Mouse (Mus musculus) heart, postnatal 10 days (tissue): ENCODE measurements around the gene Ugt1a7c. TPM values are rescaled to one million over a fixed set of nuclear protein-coding genes. Genes with fewer than 3 reads are reported as not detected.
"Not testable (repeated sequence)": the region's sequence is repeated elsewhere in the genome, so short reads cannot be mapped to it uniquely, and the experiment has no call there.

ENCODE experiments used
- DNase-seq, 2 experiments: peaks; one replicate each; pipeline ENCODE4 v3.0.0; 2021
- intact Hi-C: fragments of 180-260 bp; cut with DNase I; formaldehyde crosslinking; loops from one replicate; pipeline ENCODE4 v1.15.1; 2025
- total RNA-seq, 2 experiments: library from RNA; stranded (reverse); gene quantifications; 2 replicates each; pipeline ENCODE4 v1.2.3; 2021

The Ugt1a7c gene
- total RNA-seq, 2 experiments from 2014 or later: 1.3 to 1.7 TPM

DNA sequence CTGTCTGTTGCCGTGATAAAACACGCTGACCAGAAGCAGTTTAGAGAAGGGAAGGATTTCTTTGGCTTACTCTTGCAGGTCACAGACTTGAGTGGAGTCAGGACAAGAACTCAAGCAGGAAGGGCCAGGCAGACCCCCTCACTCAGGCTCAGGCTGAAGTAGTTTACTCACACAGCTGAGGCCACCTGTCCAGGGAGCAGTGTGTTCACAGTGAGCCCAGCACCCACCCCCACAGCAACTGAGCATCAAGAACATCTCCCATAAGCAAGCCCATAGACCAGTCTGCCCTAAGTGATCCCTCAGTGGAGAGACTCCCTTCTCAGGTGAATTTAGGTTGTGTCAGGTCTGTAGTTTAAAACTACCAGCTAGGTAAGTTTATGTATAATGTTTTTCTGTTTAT is 14.7 kb downstream of the Ugt1a7c start:
- DNase-seq, intact Hi-C loops: not testable (repeated sequence)

DNA sequence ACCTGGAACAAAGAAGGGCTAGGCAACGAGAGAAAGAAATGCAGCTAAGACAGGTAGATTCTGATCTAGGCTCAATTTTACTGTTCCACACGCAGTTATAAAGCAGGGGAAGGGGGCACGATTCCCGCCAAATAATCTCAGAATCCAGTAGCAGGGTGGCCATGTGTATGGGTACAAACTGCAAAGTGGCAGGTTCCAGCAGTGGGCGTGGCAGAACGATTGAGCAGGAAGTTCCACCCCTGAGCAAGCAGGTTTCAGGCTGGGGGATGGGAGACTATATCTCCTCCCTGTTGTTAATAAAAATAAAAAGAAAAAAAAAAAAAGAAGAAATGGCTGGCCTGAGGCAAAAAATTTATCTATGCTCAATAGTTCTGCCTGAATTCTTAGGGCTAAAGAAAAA is 17.9 kb downstream of the Ugt1a7c start:
- intact Hi-C loops: not testable (repeated sequence)

DNA sequence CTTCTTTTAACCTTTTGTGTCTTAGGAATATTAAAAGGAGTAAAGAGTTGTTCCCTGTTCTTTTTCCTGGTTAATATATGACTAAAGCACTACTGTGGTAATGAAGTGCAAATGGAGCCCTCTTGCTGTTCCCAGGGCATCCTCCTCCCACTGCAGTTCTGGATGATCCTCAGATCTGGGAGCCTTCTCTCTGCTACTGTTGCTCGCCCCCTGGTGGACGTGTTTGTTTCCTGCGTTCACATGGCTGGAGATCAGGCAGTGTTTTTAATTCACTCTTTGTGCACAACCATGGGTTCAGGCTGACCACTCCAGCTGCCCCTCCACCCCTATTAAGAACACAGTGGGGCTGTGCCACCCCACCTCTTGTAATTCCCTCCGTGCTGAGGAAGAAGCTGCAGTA is 25.7 kb downstream of the Ugt1a7c start:
- intact Hi-C loops, DNase-seq: not testable (repeated sequence)

More for the DNA sequence above, 17.9 kb downstream of the Ugt1a7c start:
- DNase-seq: not testable (repeated sequence)

DNA sequence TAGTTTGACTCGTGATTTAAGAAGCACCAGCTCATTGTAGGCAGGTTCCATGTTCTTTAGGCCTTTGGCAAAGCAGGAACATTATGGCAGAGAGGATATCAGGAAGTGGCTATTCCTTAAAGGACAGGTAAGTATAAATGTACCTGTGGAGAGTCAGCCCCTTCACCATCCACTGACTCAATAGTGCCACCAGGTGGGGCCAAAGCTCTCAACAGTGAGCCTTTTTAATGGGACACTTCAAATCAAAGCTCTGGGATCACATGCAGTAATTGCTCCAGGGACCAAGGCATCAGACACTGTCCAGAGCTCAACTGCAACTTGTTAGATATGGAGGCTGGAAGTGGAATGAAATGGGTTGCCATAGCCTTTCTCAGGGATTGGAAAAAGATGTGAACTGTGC is 26.7 kb downstream of the Ugt1a7c start:
- intact Hi-C loops, DNase-seq: not testable (repeated sequence)

DNA sequence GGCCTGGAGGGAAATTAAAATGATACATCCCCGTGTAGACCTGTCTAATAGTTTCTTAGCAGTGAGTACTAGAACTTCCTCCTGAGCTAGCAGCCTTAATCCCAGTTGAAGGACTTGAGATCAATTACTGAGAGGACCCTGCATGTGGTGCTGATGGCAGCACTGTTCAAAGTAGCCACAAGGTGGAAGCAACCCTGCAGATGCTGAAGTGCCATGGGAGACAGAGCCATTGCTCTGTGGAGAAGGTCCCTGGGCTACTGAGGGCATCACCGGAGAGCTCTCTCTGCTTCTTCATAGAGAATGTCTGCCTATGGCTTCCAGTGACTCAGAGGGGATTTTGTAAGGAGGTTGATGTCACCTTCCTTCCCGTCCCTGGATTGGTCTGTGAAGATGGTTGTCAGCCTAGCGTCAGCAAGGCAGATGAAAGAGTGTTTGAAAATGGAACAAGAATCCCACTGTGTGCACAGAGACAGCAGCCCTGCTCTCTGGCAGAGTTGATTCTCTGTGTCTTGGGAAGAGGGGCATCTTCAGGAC is 31.0 kb downstream of the Ugt1a7c start:
- DNase-seq, intact Hi-C loops: not testable (repeated sequence)

DNA sequence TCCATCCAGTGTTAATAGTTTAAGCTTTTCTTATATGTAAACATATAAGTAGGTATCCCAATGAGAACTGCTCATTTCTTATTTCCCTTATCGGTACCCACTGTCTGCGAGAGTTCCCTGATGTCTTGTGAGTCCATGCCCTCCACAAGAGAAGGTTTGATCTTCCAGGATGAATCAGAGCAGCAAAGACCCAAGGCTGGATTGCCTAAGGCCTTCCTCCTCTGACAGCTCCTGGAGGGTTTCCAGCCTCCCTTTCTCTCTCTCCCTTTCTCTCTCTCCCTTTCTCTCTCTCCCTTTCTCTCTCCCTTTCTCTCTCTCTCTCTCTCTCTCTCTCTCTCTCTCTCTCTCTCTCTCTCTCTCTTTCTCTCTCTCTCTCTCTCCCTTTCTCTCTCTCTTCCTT is 34.2 kb downstream of the Ugt1a7c start:
- DNase-seq, intact Hi-C loops: not testable (repeated sequence)

DNA sequence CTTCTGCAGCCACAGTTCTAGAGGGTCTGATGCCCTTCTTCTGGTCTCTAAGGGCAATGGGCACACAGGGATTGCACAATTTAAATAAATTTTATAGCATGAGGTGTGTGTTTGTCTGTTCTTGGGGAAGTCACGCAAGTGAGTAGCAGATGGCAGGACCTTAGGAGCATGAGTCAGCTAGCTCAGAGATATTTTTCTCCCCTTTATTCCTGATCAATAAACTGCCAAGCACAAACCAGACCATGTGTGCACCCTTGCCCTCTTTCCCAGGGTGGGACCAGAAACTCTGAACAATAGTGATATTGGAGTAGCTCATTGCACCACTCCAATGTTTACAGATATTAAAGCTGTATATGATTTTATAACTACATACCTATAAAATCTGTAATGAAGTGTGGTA is 35.4 kb downstream of the Ugt1a7c start:
- intact Hi-C loops, DNase-seq: not testable (repeated sequence)

DNA sequence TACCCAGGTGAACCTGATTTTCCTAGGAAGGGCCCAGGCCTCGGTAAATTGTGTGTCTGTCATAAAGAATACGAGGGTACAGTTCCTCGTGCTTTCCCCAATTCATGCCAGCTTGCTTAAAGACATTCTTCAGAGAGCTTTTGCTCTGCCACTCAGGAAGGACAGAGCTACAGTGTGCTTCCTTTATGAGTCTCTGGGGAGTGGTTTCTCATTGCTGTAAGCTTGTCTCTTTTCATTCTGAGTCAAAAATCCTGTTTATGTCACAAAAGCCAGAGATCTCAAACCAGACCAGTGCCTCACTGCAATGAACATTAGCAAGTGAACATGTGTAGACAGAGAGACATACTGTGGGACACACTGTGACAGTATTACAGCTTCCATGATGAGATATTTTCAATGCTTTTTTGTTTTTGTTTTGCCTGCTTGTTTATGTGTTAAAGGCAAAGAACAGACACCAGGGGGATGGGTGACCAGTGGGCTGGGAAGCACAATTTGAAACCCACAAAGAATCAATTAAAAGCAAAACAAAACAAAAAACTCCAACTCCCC is 39.1 kb downstream of the Ugt1a7c start:
- no peak for DNase-seq
- intact Hi-C loops: no loop called here

DNA sequence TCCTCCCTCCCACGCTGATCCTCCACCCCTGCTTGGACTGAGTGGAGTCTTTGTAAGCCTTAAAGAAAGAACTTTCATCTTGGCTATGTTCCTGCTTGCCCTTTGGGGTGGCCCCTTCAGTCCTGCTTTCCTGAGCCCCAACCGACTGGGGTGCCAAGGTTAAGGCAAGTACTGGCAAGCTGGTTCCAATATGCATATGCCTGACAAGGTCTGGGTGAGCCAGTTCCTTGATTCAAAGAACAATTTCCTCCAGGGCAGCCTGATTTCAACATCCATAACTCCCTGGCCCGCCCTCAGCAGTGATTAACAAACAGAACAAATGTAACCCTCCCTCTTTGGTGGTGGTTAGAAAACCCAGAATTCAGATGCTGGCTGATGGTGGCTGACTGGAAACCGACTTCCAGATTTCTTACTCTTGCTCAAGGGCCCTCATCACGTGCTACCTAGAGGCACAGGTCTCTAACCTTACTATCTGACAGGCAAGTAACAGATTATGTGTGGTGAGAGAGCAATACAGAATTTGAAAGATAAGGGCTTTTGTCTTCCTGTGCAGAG is 39.7 kb downstream of the Ugt1a7c start, which contains the start of gene Ugt1a6a:
Gene Ugt1a6a, plus strand, starts transcription at position 353 of the 555 bp plus-strand sequence.
- intact Hi-C loops: not testable (repeated sequence)
- peak; percentile 20 to 22 for DNase-seq

DNA sequence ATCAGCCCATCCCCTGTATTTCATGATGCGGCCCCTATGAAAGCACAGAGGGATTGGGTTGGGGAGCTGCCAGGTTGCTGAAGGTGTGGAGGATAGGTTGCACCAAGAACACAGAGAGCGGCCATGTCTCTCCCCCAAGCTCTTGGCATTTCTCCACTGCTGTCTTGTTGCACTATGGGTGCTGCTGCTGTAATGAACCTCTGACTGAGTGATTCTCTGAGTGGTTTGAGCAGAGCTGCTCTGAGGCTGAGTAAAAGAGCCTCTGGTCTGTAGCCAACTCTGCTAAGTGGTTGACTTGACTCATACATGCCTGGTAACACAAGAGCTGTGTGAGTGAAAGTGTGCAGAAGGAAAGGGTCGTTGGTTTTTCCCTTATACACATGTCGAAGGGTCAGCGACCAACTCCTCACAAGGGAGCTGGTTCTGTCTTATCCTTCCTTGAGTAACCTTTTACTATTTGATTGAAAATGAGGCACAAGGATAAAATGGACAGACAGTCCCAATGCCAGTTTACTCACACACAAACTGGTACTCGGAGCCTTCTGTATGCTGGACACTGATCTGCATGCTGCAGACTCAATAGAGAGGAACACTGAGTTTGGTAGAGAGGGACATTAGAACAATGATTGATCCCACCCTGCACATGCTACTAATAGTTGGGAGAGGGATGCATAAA is 40.5 kb downstream of the Ugt1a7c start:
- intact Hi-C loops, DNase-seq: not testable (repeated sequence)

DNA sequence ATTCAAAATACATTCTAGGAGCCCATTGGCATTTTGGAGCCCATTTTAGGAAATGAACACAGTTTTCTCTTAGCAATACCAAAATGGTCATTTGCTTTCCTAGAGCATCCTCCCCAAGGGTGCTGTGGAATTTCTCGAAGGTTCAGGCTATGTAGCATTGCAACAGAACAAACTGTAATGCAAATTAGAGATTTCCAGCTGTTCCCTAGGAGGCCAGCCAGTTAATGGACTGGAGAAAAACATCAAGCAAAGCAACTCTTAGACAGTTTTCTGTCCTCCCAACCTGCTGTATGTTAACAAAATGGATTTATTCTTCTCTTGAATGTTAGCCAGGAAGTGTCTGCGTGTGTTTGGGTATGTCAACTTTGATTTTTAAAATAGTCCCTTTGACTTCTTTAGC is 41.8 kb downstream of the Ugt1a7c start:
- intact Hi-C loops: no loop called here

DNA sequence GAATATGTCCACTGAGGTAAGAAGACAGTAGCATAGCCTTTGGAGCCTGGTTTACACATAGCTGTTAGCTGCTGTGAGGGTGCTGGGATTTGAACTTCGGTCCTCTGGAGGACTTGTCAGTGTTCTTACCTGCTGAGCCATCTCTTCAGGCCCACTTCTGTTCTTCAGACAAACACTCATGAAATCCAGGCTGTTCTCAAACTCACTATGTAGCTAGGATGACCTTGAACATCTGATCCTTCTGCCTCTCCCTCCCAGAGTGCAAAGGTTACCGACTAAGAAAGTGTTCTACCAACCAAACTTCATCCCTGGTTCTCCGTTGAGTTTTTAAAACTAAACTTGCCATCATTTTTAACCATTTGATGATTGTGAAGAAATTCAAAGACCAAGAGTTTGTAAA is 42.4 kb downstream of the Ugt1a7c start:
- intact Hi-C loops: no loop called here

More for the DNA sequence above, 41.8 kb downstream of the Ugt1a7c start:
- peak; percentile 27 to 33 for DNase-seq

DNA sequence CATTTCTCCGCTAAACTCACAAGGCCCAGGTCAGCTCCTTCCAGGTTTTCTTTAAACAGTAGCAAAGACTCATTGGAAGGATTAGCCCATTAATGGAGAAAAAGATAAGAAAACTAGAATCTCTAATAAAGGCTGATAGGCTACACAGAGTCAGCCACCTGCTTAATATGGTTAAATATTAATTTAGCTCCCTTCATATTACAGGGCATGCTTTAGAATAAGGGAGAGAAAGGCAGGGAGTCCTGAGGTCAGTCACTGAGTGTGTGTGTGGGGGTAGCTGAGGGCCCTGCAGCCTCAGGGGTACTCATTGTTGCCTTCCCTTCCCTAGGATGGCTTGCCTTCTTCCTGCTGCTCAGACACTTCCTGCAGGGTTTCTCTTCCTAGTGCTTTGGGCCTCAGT is 43.3 kb downstream of the Ugt1a7c start:
- no peak for DNase-seq
- intact Hi-C loops: no loop called here

More for the DNA sequence above, 42.4 kb downstream of the Ugt1a7c start:
- DNase-seq: no peak

DNA sequence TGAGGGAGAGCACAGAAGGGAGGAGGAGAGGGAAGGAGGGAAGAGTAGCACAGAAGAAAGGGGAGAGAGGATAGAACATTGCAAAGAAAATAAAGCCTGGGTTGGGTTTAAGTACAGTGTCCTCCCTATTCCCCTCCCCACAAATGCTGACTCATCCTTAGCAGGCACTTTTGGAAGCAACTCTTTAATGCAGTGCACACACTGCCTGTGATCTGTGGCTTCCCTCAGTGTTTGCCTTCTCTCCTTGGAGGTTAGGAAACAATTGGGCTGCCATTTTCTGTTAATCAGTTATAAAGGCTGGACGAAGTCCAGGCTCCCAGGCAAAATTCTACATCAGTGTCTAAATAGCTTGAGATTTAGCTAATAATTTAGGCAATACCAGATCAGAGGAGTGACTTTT is 45.6 kb downstream of the Ugt1a7c start:
- DNase-seq, intact Hi-C loops: not testable (repeated sequence)

DNA sequence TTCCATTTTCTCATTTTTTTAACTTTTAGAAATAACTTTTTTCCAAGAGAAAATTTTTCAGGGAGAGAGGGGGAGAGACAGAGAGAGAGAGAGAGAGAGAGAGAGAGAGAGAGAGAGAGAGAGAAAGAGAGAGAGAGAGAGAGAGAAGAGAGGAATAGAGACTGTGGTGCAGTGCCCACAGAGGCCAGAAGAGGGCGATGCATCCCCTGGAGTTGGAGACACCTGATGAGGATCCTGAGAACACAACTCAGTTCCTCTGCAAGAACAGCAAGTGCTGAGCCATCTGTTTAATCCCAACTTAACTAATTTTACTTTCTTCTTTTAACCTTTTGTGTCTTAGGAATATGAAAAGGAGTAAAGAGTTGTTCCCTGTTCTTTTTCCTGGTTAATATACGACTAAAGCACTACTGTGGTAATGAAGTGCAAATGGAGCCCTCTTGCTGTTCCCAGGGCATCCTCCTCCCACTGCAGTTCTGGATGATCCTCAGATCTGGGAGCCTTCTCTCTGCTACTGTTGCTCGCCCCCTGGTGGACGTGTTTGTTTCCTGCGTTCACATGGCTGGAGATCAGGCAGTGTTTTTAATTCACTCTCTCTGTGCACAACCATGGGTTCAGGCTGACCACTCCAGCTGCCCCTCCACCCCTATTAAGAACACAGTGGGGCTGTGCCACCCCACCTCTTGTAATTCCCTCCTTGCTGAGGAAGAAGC is 49.3 kb downstream of the Ugt1a7c start:
- intact Hi-C loops: not testable (repeated sequence)
- peak in 1 of 2 experiments; percentile 52 for DNase-seq

DNA sequence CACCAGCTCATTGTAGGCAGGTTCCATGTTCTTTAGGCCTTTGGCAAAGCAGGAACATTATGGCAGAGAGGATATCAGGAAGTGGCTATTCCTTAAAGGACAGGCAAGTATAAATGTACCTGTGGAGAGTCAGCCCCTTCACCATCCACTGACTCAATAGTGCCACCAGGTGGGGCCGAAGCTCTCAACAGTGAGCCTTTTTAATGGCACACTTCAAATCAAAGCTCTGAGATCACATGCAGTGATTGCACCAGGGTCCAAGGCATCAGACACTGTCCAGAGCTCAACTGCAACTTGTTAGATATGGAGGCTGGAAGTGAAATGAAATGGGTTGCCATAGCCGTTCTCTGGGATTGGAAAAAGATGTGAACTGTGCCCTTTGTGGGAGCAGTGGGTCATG is 50.4 kb downstream of the Ugt1a7c start:
- intact Hi-C loops, DNase-seq: not testable (repeated sequence)

DNA sequence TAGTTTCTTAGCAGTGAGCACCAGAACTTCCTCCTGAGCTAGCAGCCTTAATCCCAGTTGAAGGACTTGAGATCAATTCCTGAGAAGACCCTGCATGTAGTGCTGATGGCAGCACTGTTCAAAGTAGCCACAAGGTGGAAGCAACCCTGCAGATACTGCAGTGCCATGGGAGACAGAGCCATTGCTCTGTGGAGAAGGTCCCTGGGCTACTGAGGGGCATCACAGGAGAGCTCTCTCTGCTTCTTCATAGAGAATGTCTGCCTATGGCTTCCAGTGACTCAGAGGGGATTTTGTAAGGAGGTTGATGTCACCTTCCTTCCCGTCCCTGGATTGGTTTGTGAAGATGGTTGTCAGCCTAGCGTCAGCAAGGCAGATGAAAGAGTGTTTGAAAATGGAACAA is 55.3 kb downstream of the Ugt1a7c start:
- intact Hi-C loops: loop anchor here (5.0 kb wide), 1 partner anchor 127 kb away; the partner anchor contains the start of genes Hjurp and Trpm8
- DNase-seq: not testable (repeated sequence)

DNA sequence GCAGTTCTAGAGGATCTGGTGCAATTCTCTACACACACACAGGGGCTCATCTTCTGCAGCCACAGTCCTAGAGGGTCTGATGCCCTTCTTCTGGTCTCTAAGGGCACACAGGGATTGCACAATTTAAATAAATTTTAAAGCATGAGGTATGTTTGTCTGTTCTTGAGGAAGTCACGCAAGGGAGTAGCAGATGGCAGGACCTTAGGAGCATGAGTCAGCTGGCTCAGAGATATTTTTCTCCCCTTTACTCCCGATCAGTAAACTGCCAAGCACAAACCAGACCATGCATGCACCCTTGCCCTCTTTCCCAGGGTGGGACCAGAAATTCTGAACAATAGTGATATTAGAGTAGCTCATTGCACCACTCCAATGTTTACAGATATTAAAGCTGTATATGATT is 63.6 kb downstream of the Ugt1a7c start:
- intact Hi-C loops: no loop called here

DNA sequence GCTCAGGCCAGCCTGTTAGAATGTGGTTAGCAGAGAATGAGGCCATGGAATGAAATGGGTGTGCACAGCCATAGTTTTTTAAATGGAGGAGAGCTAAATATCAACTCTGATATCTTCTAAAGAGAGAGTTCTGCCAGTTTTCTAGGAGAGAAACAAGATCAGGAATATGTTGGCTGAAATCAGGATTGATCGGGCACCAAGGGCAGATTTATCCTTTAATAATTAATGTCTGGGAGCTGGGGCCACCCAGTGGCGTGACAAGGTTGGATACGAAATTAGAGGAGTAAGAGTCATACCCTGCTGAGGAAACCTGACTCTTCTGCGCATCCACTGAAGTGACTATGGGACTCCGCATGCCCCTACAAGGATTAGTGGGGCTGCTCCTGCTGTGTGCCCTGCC is 70.8 kb downstream of the Ugt1a7c start, which contains the start of gene Ugt1a5:
Gene Ugt1a5, plus strand, starts transcription at position 302 of the 400 bp plus-strand sequence.
- intact Hi-C loops: no loop called here
- no peak for DNase-seq

More for the DNA sequence above, 63.6 kb downstream of the Ugt1a7c start:
- no peak for DNase-seq

DNA sequence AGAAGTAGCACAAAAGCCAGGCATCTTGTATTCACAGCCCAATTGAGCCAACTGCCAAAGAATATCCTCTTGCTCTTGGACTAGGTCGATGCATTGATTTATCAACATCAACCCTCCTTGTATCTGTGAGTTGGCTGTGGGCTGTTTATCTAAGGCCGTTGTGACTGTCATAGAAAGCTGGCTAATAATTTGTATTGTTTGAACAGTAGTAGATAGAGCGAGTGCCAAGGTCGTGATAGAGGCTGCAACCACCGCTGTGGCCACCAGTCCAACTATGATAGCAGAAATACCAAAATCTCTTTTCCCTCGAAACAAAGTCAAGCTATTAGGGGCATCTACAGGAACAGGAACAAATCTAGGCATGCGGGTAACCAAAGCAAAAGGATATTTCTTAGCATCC is 77.3 kb downstream of the Ugt1a7c start:
- not testable (repeated sequence) for DNase-seq

DNA sequence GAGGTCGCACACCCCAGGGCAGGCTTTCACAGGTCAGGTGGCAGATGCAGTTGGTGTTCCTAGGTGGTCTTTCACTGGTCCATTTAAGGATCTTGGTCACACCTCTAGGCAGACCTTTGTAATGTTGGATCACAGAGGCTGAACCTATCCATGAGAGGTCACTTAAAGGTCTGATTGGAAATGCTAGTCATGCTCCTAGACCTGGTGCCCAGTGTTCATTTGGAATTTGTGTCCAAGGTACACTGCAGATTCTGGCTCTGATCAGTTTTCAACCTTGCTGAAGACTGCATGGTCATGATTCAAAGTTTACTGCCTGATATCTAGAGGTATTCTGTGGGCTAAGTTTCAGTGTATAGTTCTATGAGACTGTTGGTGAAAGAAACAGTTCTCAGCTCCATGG is 84.8 kb downstream of the Ugt1a7c start:
- no peak for DNase-seq
- intact Hi-C loops: no loop called here

More for the DNA sequence above, 77.3 kb downstream of the Ugt1a7c start:
- intact Hi-C loops: not testable (repeated sequence)
